Mouse (Mus musculus) stomach, embryonic 15.5 days (tissue): ENCODE data around the gene H2-M10.5. TPM values are rescaled to one million over a fixed set of nuclear protein-coding genes. Genes with fewer than 3 reads are reported as not detected.

Experiments used
- ATAC-seq: fragments of 200-750 bp; cut with Nextera tagmentation; 2 replicates; pipeline ENCODE4 v1.8.0; 2017; ENCODE audit warnings: low read depth, moderate number of reproducible peaks, moderate TSS enrichment; ENCODE audit not compliant: insufficient read depth, low FRiP score
- H3K27ac ChIP-seq: fragments of 300-500 bp; sonication (generic); 2 replicates; pipeline ENCODE4 v1.5.1; 2015; ENCODE audit warnings: mild to moderate bottlenecking, inconsistent platforms
- H3K27me3 ChIP-seq: fragments of 300-500 bp; sonication (generic); replicated peaks from 2 replicates; pipeline ENCODE4 v1.6.1; 2015; ENCODE audit warnings: inconsistent platforms
- H3K36me3 ChIP-seq: fragments of 300-500 bp; sonication (generic); 2 replicates; pipeline ENCODE4 v1.6.1; 2015; ENCODE audit warnings: inconsistent platforms
- H3K4me1 ChIP-seq: fragments of 300-500 bp; sonication (generic); 2 replicates; pipeline ENCODE4 v1.6.1; 2015; ENCODE audit warnings: inconsistent platforms
- H3K4me2 ChIP-seq: fragments of 300-500 bp; sonication (generic); 2 replicates; pipeline ENCODE4 v1.6.1; 2015; ENCODE audit warnings: mild to moderate bottlenecking, inconsistent platforms
- H3K4me3 ChIP-seq: fragments of 300-500 bp; sonication (generic); replicated peaks from 2 replicates; pipeline ENCODE4 v1.5.1; 2015; ENCODE audit warnings: inconsistent platforms
- H3K9ac ChIP-seq: fragments of 300-500 bp; sonication (generic); 2 replicates; pipeline ENCODE4 v1.6.1; 2015; ENCODE audit warnings: inconsistent platforms
- H3K9me3 ChIP-seq: fragments of 300-500 bp; sonication (generic); 2 replicates; pipeline ENCODE4 v1.6.1; 2016; ENCODE audit warnings: inconsistent platforms
- WGBS: fragments of 180-500 bp; shearing (Covaris S2); methylation state at CpG from one replicate; pipeline ENCODE4 v1.1.7; 2015; 5-methylcytosine and 5-hydroxymethylcytosine counted together
- polyA plus RNA-seq: library from polyadenylated mRNA; unstranded; fragments of >200 nt; fragmentation: Nextera tagmentation; extraction: Ambion mirVana; gene quantifications from 2 replicates; pipeline ENCODE4 v1.2.1, GENCODE M21; 2015

H2-M10.5 gene
- polyA plus RNA-seq, 1 experiment from 2014 or later = not detected

- Histone ChIP-seq H3K27me3 (no peaks in the 10 kb centered on the region), H3K4me2 (no peak overlapping the region), H3K9ac (no peak overlapping the region), H3K9me3 (no peaks in the 10 kb centered on the region), H3K36me3 (no peaks in the 10 kb centered on the region), H3K27ac (no peak overlapping the region), H3K4me3 (no peak overlapping the region), H3K4me1 (no peaks in the 10 kb centered on the region)
- 16% methylated on average over 4 of the region's 4 CpGs for WGBS
- ATAC-seq = no peak; the same call in 1 of the 2 replicates
Observed at GRCm38 (mm10) chr17:36825525-36825924, 52.8 kb downstream of the H2-M10.5 start.

Other genes with a start within 250 kb of the H2-M10.5 start
- not detected in 2 replicates for gene H2-M11, start 225.8 kb upstream of the H2-M10.5 start, polyA plus RNA-seq
- gene H2-M9, start 130.2 kb upstream of the H2-M10.5 start, polyA plus RNA-seq = not detected in 2 replicates
- not detected in 2 replicates for gene H2-M1, start 100.7 kb upstream of the H2-M10.5 start, polyA plus RNA-seq
- not detected in 2 replicates for gene H2-M10.6, start 39.3 kb downstream of the H2-M10.5 start, polyA plus RNA-seq
- gene Trim26, start 64.2 kb downstream of the H2-M10.5 start, polyA plus RNA-seq = 41.0 and 42.2 TPM in 2 replicates
- 1.2 and 1.4 TPM in 2 replicates for gene Trim15, start 94.3 kb downstream of the H2-M10.5 start, polyA plus RNA-seq
- gene Trim10, start 96.7 kb downstream of the H2-M10.5 start, polyA plus RNA-seq = 9.3 and 25.4 TPM in 2 replicates
- 0.06 and 0.08 TPM in 2 replicates for gene Trim40, start 117.2 kb downstream of the H2-M10.5 start, polyA plus RNA-seq
- gene Trim31, start 125.2 kb downstream of the H2-M10.5 start, polyA plus RNA-seq = 9.3 and 11.8 TPM in 2 replicates
- gene Rnf39, start 170.0 kb downstream of the H2-M10.5 start, polyA plus RNA-seq = 0.88 and 2.4 TPM in 2 replicates
- gene Ppp1r11, start 178.8 kb downstream of the H2-M10.5 start, polyA plus RNA-seq = 102 and 116 TPM in 2 replicates
- 75.9 and 77.4 TPM in 2 replicates for gene Znrd1, start 185.6 kb downstream of the H2-M10.5 start, polyA plus RNA-seq
- gene Znrd1as, start 185.7 kb downstream of the H2-M10.5 start, polyA plus RNA-seq = 5.6 and 6.1 TPM in 2 replicates
- gene 2410137M14Rik, start 208.3 kb downstream of the H2-M10.5 start, polyA plus RNA-seq = not detected in 2 replicates
- 0.27 and 0.37 TPM in 2 replicates for gene H2-M5, start 216.6 kb downstream of the H2-M10.5 start, polyA plus RNA-seq
- 60.0 and 63.7 TPM in 2 replicates for gene Zfp57, start 228.3 kb downstream of the H2-M10.5 start, polyA plus RNA-seq